Mouse (Mus musculus) adipose tissue, adult 10 weeks (tissue): ENCODE results near the gene Xpr1. TPM values are rescaled to one million over a fixed set of nuclear protein-coding genes. Genes with fewer than 3 reads are reported as not detected.

ENCODE experiments used
- polyA plus RNA-seq: library from polyadenylated mRNA; stranded (reverse); fragments of 350-450 nt; fragmentation: Illumina TruSeq; extraction: RNeasy Lipid Tissue Mini Kit (QIAGEN cat#74804); gene quantifications from one replicate; pipeline ENCODE4 v1.2.3, GENCODE M21; 2014; ENCODE audit warnings: low read depth, low replicate concordance

Xpr1 gene
- 15.1 TPM for polyA plus RNA-seq

GRCm38 (mm10) chr1:155416701-155417677, at the start of gene Xpr1:
Xpr1 (minus strand) TSS chr1:155417415.

GRCm38 (mm10) chr1:155243797-155244770, 173.1 kb downstream of the Xpr1 start, which contains the start of gene BC034090:
BC034090 (minus strand) TSS chr1:155244444.

Other genes with a start within 250 kb of the Xpr1 start
- 33.5 TPM for gene BC034090, start 173.0 kb downstream of the Xpr1 start, polyA plus RNA-seq
- gene Acbd6, start 140.7 kb upstream of the Xpr1 start, polyA plus RNA-seq = 65.0 TPM